Mouse (Mus musculus): ENCODE measurements around the gene Gm13276.
"Not testable (repeated sequence)": the region's sequence is repeated elsewhere in the genome, so short reads cannot be mapped to it uniquely, and the experiment has no call there.

GRCm38 (mm10) chr4:88773534-88773933 is 12.0 kb upstream of the Gm13276 start, which contains the start of gene Gm13290:
- TF ChIP-seq CTCF (IDR thresholded peaks at IDR 0.05; ENCODE audit: borderline replicate concordance, extremely low read depth, insufficient read depth, insufficient read length); POLR2A (IDR thresholded peaks at IDR 0.05; ENCODE audit: borderline replicate concordance, extremely low read depth, insufficient read depth, insufficient read length, poor library complexity, severe bottlenecking): not testable (repeated sequence)
